Mouse (Mus musculus): ENCODE data around the gene Cntrl.

Cntrl gene

GRCm38 (mm10) chr2:35124716-35125115, 15.4 kb downstream of the Cntrl start:
- DNase-seq (ENCODE audit: inconsistent ontology term), result no peak

GRCm38 (mm10) chr2:35131491-35131890, 22.2 kb downstream of the Cntrl start:
- DNase-seq (ENCODE audit: inconsistent ontology term), result no peak

- DNase-seq (ENCODE audit: inconsistent ontology term), result peak; percentile 94
Measured at GRCm38 (mm10) chr2:35131991-35132661, 22.8 kb downstream of the Cntrl start.

GRCm38 (mm10) chr2:35132662-35133055, 23.4 kb downstream of the Cntrl start:
- peak; percentile 33 for DNase-seq (ENCODE audit: inconsistent ontology term)

- DNase-seq (ENCODE audit: inconsistent ontology term), result no peak
Measured at GRCm38 (mm10) chr2:35133891-35134290, 24.6 kb downstream of the Cntrl start.

- DNase-seq (ENCODE audit: inconsistent ontology term), result no peak
Measured at GRCm38 (mm10) chr2:35138576-35138975, 29.3 kb downstream of the Cntrl start.

GRCm38 (mm10) chr2:35141673-35142072, 32.4 kb downstream of the Cntrl start:
- no peak for DNase-seq (ENCODE audit: inconsistent ontology term)

- no peak for DNase-seq (ENCODE audit: inconsistent ontology term)
Measured at GRCm38 (mm10) chr2:35148806-35149205, 39.5 kb downstream of the Cntrl start.

GRCm38 (mm10) chr2:35151303-35151882, 42.1 kb downstream of the Cntrl start:
- no peak for DNase-seq (ENCODE audit: inconsistent ontology term)

GRCm38 (mm10) chr2:35153179-35153578, 43.9 kb downstream of the Cntrl start:
- no peak for DNase-seq (ENCODE audit: inconsistent ontology term)

GRCm38 (mm10) chr2:35153844-35154554, 44.7 kb downstream of the Cntrl start:
- no peak for DNase-seq (ENCODE audit: inconsistent ontology term)

- DNase-seq (ENCODE audit: inconsistent ontology term), result no peak
Measured at GRCm38 (mm10) chr2:35156985-35157384, 47.7 kb downstream of the Cntrl start.

GRCm38 (mm10) chr2:35157836-35158235, 48.5 kb downstream of the Cntrl start:
- no peak for DNase-seq (ENCODE audit: inconsistent ontology term)

GRCm38 (mm10) chr2:35158358-35158757, 49.1 kb downstream of the Cntrl start:
- DNase-seq (ENCODE audit: inconsistent ontology term), result no peak

- no peak for DNase-seq (ENCODE audit: inconsistent ontology term)
Measured at GRCm38 (mm10) chr2:35160206-35160605, 50.9 kb downstream of the Cntrl start.

- no peak for DNase-seq (ENCODE audit: inconsistent ontology term)
Measured at GRCm38 (mm10) chr2:35161846-35162488, 52.7 kb downstream of the Cntrl start.

- DNase-seq (ENCODE audit: inconsistent ontology term), result no peak
Measured at GRCm38 (mm10) chr2:35163396-35163795, 54.1 kb downstream of the Cntrl start.

- DNase-seq (ENCODE audit: inconsistent ontology term), result no peak
Measured at GRCm38 (mm10) chr2:35165416-35165815, 56.1 kb downstream of the Cntrl start.

- no peak for DNase-seq (ENCODE audit: inconsistent ontology term)
Measured at GRCm38 (mm10) chr2:35166816-35167215, 57.5 kb downstream of the Cntrl start.

- no peak for DNase-seq (ENCODE audit: inconsistent ontology term)
Measured at GRCm38 (mm10) chr2:35169452-35169851, 60.2 kb downstream of the Cntrl start.

- peak; percentile 46 for DNase-seq (ENCODE audit: inconsistent ontology term)
Measured at GRCm38 (mm10) chr2:35171341-35171861, 62.1 kb downstream of the Cntrl start.

GRCm38 (mm10) chr2:35172246-35172645, 63.0 kb downstream of the Cntrl start:
- no peak for DNase-seq (ENCODE audit: inconsistent ontology term)
